26 mouse cellular contexts compared by ENCODE assay signal in genomic region chr14:31181512-31181911, GRCm38 (mm10). TPM values are rescaled to one million over a fixed set of nuclear protein-coding genes. Genes with fewer than 3 reads are reported as not detected.
DNase-seq lines count a peak whose midpoint lies in the region; ATAC-seq and TF ChIP-seq lines count a peak whose summit lies in the region.
"Had no signal": no experiment of that assay in that cellular context is flagged by ENCODE, and none has a peak within 500 bp of the region (broad histone marks: within the 10 kb centered on the region; RNA-seq: fewer than 3 reads in every experiment).

No protein-coding gene starts in this region.

- H3K27me3 ChIP-seq in heart, embryonic 13.5 days (replicated peaks), result no peaks in the 10 kb centered on the region
- H3K27me3 ChIP-seq in liver, adult 2 months (ENCODE audit: control insufficient read depth, insufficient read depth, low read length), result no peaks in the 10 kb centered on the region
- H3K27me3 ChIP-seq in liver, embryonic 13.5 days, result no peaks in the 10 kb centered on the region
- no peaks in the 10 kb centered on the region for H3K27me3 ChIP-seq in liver, postnatal 0 days (ENCODE audit: insufficient read depth, low read length)
- H3K27me3 ChIP-seq in limb, embryonic 10.5 days (ENCODE audit: low read depth, poor library complexity, severe bottlenecking), result no peaks in the 10 kb centered on the region
- H3K27me3 ChIP-seq: embryonic facial prominence, embryonic 13.5 days; forebrain, embryonic 12.5 days; hindbrain, embryonic 13.5 days; megakaryocyte, embryonic 14.5 days; midbrain, embryonic 13.5 days; stomach, embryonic 15.5 days had no signal

- no peak overlapping the region for H3K4me3 ChIP-seq in heart, embryonic 13.5 days
- no peak overlapping the region for H3K4me3 ChIP-seq in liver, adult 2 months (ENCODE audit: insufficient read depth, low read depth, low read length)
- no peak overlapping the region for H3K4me3 ChIP-seq in liver, embryonic 13.5 days (replicated peaks)
- H3K4me3 ChIP-seq in liver, postnatal 0 days (ENCODE audit: low read depth, low read length), result peak overlapping the region; percentile 36
- no peak overlapping the region for H3K4me3 ChIP-seq in limb, embryonic 10.5 days
- H3K4me3 ChIP-seq: embryonic facial prominence, embryonic 13.5 days; erythroblast, embryonic 14.5 days; forebrain, embryonic 12.5 days; hindbrain, embryonic 13.5 days; megakaryocyte, embryonic 14.5 days; midbrain, embryonic 13.5 days; stomach, embryonic 15.5 days had no signal

- no peak for DNase-seq in heart, postnatal 10 days
- no peak for DNase-seq in liver, adult 2 months (ENCODE audit: extremely low read depth, low read depth, low spot score)
- DNase-seq in liver, result no peak
- no peak for DNase-seq in liver, embryonic 13.5 days
- DNase-seq in liver, postnatal 0 days, result peak; percentile 14
- DNase-seq in limb, embryonic 10.5 days (ENCODE audit: low spot score), result no peak
- DNase-seq: adrenal gland, adult 8-10 months; cerebellum, adult 2 months; cerebellum, postnatal 36 days; embryo, embryonic 11 days; kidney, adult 9 months; kidney, postnatal 25 days; layer of hippocampus, adult 9-11 months; lung, postnatal 10 days; thymus, postnatal 36 days had no signal

- no peak for TF ChIP-seq POLR2A in liver, adult 2 months (IDR thresholded peaks at IDR 0.05; ENCODE audit: extremely low read depth, insufficient read depth, low read length)

- WGBS in heart, embryonic 13.5 days, result 85% methylated on average over 4 of the region's 4 CpGs
- WGBS in liver, adult 2 months, result 62% methylated on average over 4 of the region's 4 CpGs
- 86% methylated on average over 4 of the region's 4 CpGs for WGBS in liver, embryonic 13.5 days (ENCODE audit: insufficient replicate concordance)
- WGBS in liver, postnatal 0 days (ENCODE audit: insufficient replicate concordance), result 78% methylated on average over 4 of the region's 4 CpGs
- WGBS in limb, embryonic 10.5 days, result 90% methylated on average over 4 of the region's 4 CpGs

- H3K9me3 ChIP-seq in heart, embryonic 13.5 days, result no peaks in the 10 kb centered on the region
- H3K9me3 ChIP-seq in liver, embryonic 13.5 days (replicated peaks), result no peaks in the 10 kb centered on the region
- H3K9me3 ChIP-seq in liver, postnatal 0 days (ENCODE audit: low read length), result no peaks in the 10 kb centered on the region
- no peaks in the 10 kb centered on the region for H3K9me3 ChIP-seq in limb, embryonic 10.5 days (replicated peaks)
- H3K9me3 ChIP-seq: embryonic facial prominence, embryonic 13.5 days; forebrain, embryonic 12.5 days; hindbrain, embryonic 13.5 days; megakaryocyte, embryonic 14.5 days; midbrain, embryonic 13.5 days; stomach, embryonic 15.5 days had no signal

- H3K27ac ChIP-seq in heart, embryonic 13.5 days (replicated peaks), result 0 out of 2 replicates have a peak overlapping the region, but pooled peaks have one; percentile 12
- peak overlapping the region; percentile 49 for H3K27ac ChIP-seq in liver, adult 2 months (replicated peaks; ENCODE audit: insufficient read depth, low read depth, low read length)
- H3K27ac ChIP-seq in liver, embryonic 13.5 days, result 0 out of 2 replicates have a peak overlapping the region, but pooled peaks have one; percentile 63
- H3K27ac ChIP-seq in liver, postnatal 0 days (ENCODE audit: low read depth), result peak overlapping the region; percentile 81
- no peak overlapping the region for H3K27ac ChIP-seq in limb, embryonic 10.5 days
- H3K27ac ChIP-seq: embryonic facial prominence, embryonic 13.5 days; forebrain, embryonic 12.5 days; hindbrain, embryonic 13.5 days; midbrain, embryonic 13.5 days; stomach, embryonic 15.5 days had no signal

- no peak for TF ChIP-seq EP300 in liver, postnatal 0 days (IDR thresholded peaks at IDR 0.05; ENCODE audit: low read depth)

- peaks cover 100% of the 10 kb centered on the region for H3K36me3 ChIP-seq in heart, embryonic 13.5 days
- H3K36me3 ChIP-seq in liver, adult 2 months (ENCODE audit: control insufficient read depth, insufficient read depth, low read length), result peaks cover 34% of the 10 kb centered on the region
- H3K36me3 ChIP-seq in liver, embryonic 13.5 days, result peaks cover 97% of the 10 kb centered on the region
- H3K36me3 ChIP-seq in liver, postnatal 0 days (replicated peaks; ENCODE audit: insufficient read depth, low read length), result peaks cover 75% of the 10 kb centered on the region
- H3K36me3 ChIP-seq in limb, embryonic 10.5 days, result peaks cover 100% of the 10 kb centered on the region

- no peak for ATAC-seq in heart, embryonic 13.5 days (ENCODE audit: extremely low read depth, insufficient number of reproducible peaks, low FRiP score, low TSS enrichment)
- ATAC-seq in liver, embryonic 13.5 days (ENCODE audit: low read depth), result no peak
- peak; percentile 20; the same call in 1 of the 2 replicates for ATAC-seq in liver, postnatal 0 days
- ATAC-seq: midbrain, embryonic 13.5 days had no signal

- no peak overlapping the region for H3K9ac ChIP-seq in heart, embryonic 13.5 days
- H3K9ac ChIP-seq in liver, adult 2 months (ENCODE audit: low read depth, low read length), result no peak overlapping the region
- no peak overlapping the region for H3K9ac ChIP-seq in liver, embryonic 13.5 days
- peak overlapping the region; percentile 53 for H3K9ac ChIP-seq in liver, postnatal 0 days (replicated peaks)
- H3K9ac ChIP-seq: embryonic facial prominence, embryonic 13.5 days; forebrain, embryonic 12.5 days; hindbrain, embryonic 13.5 days; midbrain, embryonic 13.5 days; stomach, embryonic 15.5 days had no signal

- H3K4me2 ChIP-seq in heart, embryonic 13.5 days, result no peak overlapping the region
- no peak overlapping the region for H3K4me2 ChIP-seq in liver, embryonic 13.5 days
- H3K4me2 ChIP-seq in liver, postnatal 0 days (ENCODE audit: low read depth, low read length), result peak overlapping the region; percentile 61
- H3K4me2 ChIP-seq: embryonic facial prominence, embryonic 13.5 days; forebrain, embryonic 12.5 days; hindbrain, embryonic 13.5 days; midbrain, embryonic 13.5 days; stomach, embryonic 15.5 days had no signal

- peaks cover 38% of the 10 kb centered on the region for H3K4me1 ChIP-seq in heart, embryonic 13.5 days
- peaks cover 22% of the 10 kb centered on the region for H3K4me1 ChIP-seq in liver, adult 2 months (ENCODE audit: control insufficient read depth, insufficient read depth, low read length)
- H3K4me1 ChIP-seq in liver, embryonic 13.5 days (replicated peaks), result peaks cover 35% of the 10 kb centered on the region
- peaks cover 29% of the 10 kb centered on the region for H3K4me1 ChIP-seq in liver, postnatal 0 days (ENCODE audit: insufficient read depth)
- no peaks in the 10 kb centered on the region for H3K4me1 ChIP-seq in limb, embryonic 10.5 days
- H3K4me1 ChIP-seq: embryonic facial prominence, embryonic 13.5 days; forebrain, embryonic 12.5 days; hindbrain, embryonic 13.5 days; midbrain, embryonic 13.5 days; stomach, embryonic 15.5 days had no signal

- intact Hi-C loops in heart, postnatal 10 days (cut with DNase I), result no loop called here

- no peak for TF ChIP-seq CTCF in liver, adult 2 months (IDR thresholded peaks at IDR 0.05; ENCODE audit: low read depth, low read length)
- TF ChIP-seq CTCF in liver, postnatal 0 days (IDR thresholded peaks at IDR 0.05; ENCODE audit: low read depth), result no peak

- H3K79me2 ChIP-seq in liver, adult 2 months (ENCODE audit: control insufficient read depth, insufficient read depth, low read length), result no peaks in the 10 kb centered on the region

RNA-seq across cellular contexts. Expression of gene Stab1, which starts 13.1 kb away (rescaled TPM):
- 43.2 and 49.5 TPM in 2 replicates for polyA plus RNA-seq in heart, embryonic 13.5 days (2015; fragmentation: Nextera tagmentation; extraction: Ambion mirVana)
- 10 to 100 TPM; 77.3 to 78.9 TPM for total RNA-seq in heart, postnatal 10 days (2021)
- 27.0 and 39.5 TPM in 2 replicates for total RNA-seq in liver, adult 2 months (2014; rRNA removed)
- 32.7 and 52.3 TPM in 2 replicates for polyA plus RNA-seq in liver, adult 2 months (2012; rRNA removed)
- polyA plus RNA-seq in liver, embryonic 13.5 days (2015; fragmentation: Nextera tagmentation; extraction: Ambion mirVana), result 18.5 and 19.2 TPM in 2 replicates
- 34.7 and 42.5 TPM in 2 replicates for polyA plus RNA-seq in liver, postnatal 0 days (2015; fragmentation: Nextera tagmentation; extraction: Ambion mirVana)
- 14.2 and 14.5 TPM in 2 replicates for polyA plus RNA-seq in limb, embryonic 10.5 days (2016; fragmentation: Nextera tagmentation; extraction: Ambion mirVana)
- total RNA-seq: monocyte, adult 5-6 weeks had no signal

RNA-seq across cellular contexts. Expression of gene Tnnc1, which starts 26.6 kb away (rescaled TPM):
- 3,442 and 4,164 TPM in 2 replicates for polyA plus RNA-seq in heart, embryonic 13.5 days (2015; fragmentation: Nextera tagmentation; extraction: Ambion mirVana)
- total RNA-seq in heart, postnatal 10 days (2021), result 1,000 to 10,000 TPM; 5,439 to 5,458 TPM
- total RNA-seq in liver, adult 2 months (2014; rRNA removed), result 0.27 and 0.83 TPM in 2 replicates
- polyA plus RNA-seq in liver, adult 2 months (2012; rRNA removed), result 0.32 TPM in 1 of 2 replicates, not detected in the other
- polyA plus RNA-seq in liver, embryonic 13.5 days (2015; fragmentation: Nextera tagmentation; extraction: Ambion mirVana), result 21.1 and 25.3 TPM in 2 replicates
- polyA plus RNA-seq in liver, postnatal 0 days (2015; fragmentation: Nextera tagmentation; extraction: Ambion mirVana), result 3.9 and 8.4 TPM in 2 replicates
- 2.7 and 3.8 TPM in 2 replicates for polyA plus RNA-seq in limb, embryonic 10.5 days (2016; fragmentation: Nextera tagmentation; extraction: Ambion mirVana)
- total RNA-seq: MEL; monocyte, adult 5-6 weeks; neutrophil, adult 5-6 weeks had no signal

RNA-seq across cellular contexts. Expression of gene Nisch, which starts 35.2 kb away (rescaled TPM):
- 340 and 345 TPM in 2 replicates for polyA plus RNA-seq in heart, embryonic 13.5 days (2015; fragmentation: Nextera tagmentation; extraction: Ambion mirVana)
- 100 to 1,000 TPM; 234 to 236 TPM for total RNA-seq in heart, postnatal 10 days (2021)
- total RNA-seq in liver, adult 2 months (2014; rRNA removed), result 66.7 and 83.0 TPM in 2 replicates
- polyA plus RNA-seq in liver, adult 2 months (2012; rRNA removed), result 107 and 152 TPM in 2 replicates
- polyA plus RNA-seq in liver, embryonic 13.5 days (2015; fragmentation: Nextera tagmentation; extraction: Ambion mirVana), result 77.9 and 84.9 TPM in 2 replicates
- polyA plus RNA-seq in liver, postnatal 0 days (2015; fragmentation: Nextera tagmentation; extraction: Ambion mirVana), result 51.1 and 65.0 TPM in 2 replicates
- 491 and 543 TPM in 2 replicates for polyA plus RNA-seq in limb, embryonic 10.5 days (2016; fragmentation: Nextera tagmentation; extraction: Ambion mirVana)

RNA-seq across cellular contexts. Expression of gene Sema3g, which starts 36.1 kb away (rescaled TPM):
- 0.51 TPM in 2 replicates for polyA plus RNA-seq in heart, embryonic 13.5 days (2015; fragmentation: Nextera tagmentation; extraction: Ambion mirVana)
- total RNA-seq in heart, postnatal 10 days (2021), result 10 to 100 TPM; 15.1 to 16.9 TPM
- under 0.01 and 0.27 TPM in 2 replicates for total RNA-seq in liver, adult 2 months (2014; rRNA removed)
- 0.05 and 0.19 TPM in 2 replicates for polyA plus RNA-seq in liver, adult 2 months (2012; rRNA removed)
- polyA plus RNA-seq in liver, embryonic 13.5 days (2015; fragmentation: Nextera tagmentation; extraction: Ambion mirVana), result 0.02 and 0.05 TPM in 2 replicates
- polyA plus RNA-seq in liver, postnatal 0 days (2015; fragmentation: Nextera tagmentation; extraction: Ambion mirVana), result 0.04 and 0.06 TPM in 2 replicates
- polyA plus RNA-seq in limb, embryonic 10.5 days (2016; fragmentation: Nextera tagmentation; extraction: Ambion mirVana), result 0.51 and 0.73 TPM in 2 replicates
- total RNA-seq: monocyte, adult 5-6 weeks had no signal
- polyA plus RNA-seq: erythroblast, embryonic 14.5 days had no signal

RNA-seq across cellular contexts. Expression of gene Nt5dc2, which starts 50.7 kb away (rescaled TPM):
- 300 and 318 TPM in 2 replicates for polyA plus RNA-seq in heart, embryonic 13.5 days (2015; fragmentation: Nextera tagmentation; extraction: Ambion mirVana)
- 10 to 100 TPM; 53.1 to 57.7 TPM for total RNA-seq in heart, postnatal 10 days (2021)
- total RNA-seq in liver, adult 2 months (2014; rRNA removed), result 3.0 and 6.0 TPM in 2 replicates
- 14.8 and 17.5 TPM in 2 replicates for polyA plus RNA-seq in liver, adult 2 months (2012; rRNA removed)
- 174 and 196 TPM in 2 replicates for polyA plus RNA-seq in liver, embryonic 13.5 days (2015; fragmentation: Nextera tagmentation; extraction: Ambion mirVana)
- 45.3 and 48.5 TPM in 2 replicates for polyA plus RNA-seq in liver, postnatal 0 days (2015; fragmentation: Nextera tagmentation; extraction: Ambion mirVana)
- 638 and 656 TPM in 2 replicates for polyA plus RNA-seq in limb, embryonic 10.5 days (2016; fragmentation: Nextera tagmentation; extraction: Ambion mirVana)
- total RNA-seq: monocyte, adult 5-6 weeks had no signal

Comparison
In these comparisons a context has a peak if more than half of its experiments do, and no peak if none do; other contexts are left out.
1. RNA of gene Tnnc1, which starts 26.6 kb away (polyA plus RNA-seq): 3,442 to 4,164 TPM in heart, embryonic 13.5 days; 21.1 to 25.3 TPM in liver, embryonic 13.5 days, 3.9 to 8.4 TPM in liver, postnatal 0 days, 2.7 to 3.8 TPM in limb, embryonic 10.5 days and 0.32 TPM in liver, adult 2 months; every median in the first group is over 100 times any median in the second.